Mouse (Mus musculus) megakaryocyte, adult 5-6 weeks (primary cell): Measurements from ENCODE around the gene Irf2. TPM values are rescaled to one million over a fixed set of nuclear protein-coding genes. Genes with fewer than 3 reads are reported as not detected.

Experiments used
- ATAC-seq: 2 replicates; pipeline ENCODE4 v1.8.0; 2016; ENCODE audit warnings: mild to moderate bottlenecking, inconsistent platforms; ENCODE audit not compliant: poor library complexity, severe bottlenecking
- total RNA-seq, 2 experiments: library from RNA; stranded (forward) in 1 of 2; stranded (reverse) in 1 of 2; fragments of 153-499, 151-499 nt in 1 of 2; fragments of 221-1000, 200-1000 nt in 1 of 2; gene quantifications; 2 replicates each; pipeline versions ENCODE4 v1.2.3 to v1.2.4; 2015 to 2017

Gene Irf2
- total RNA-seq, 2 experiments from 2014 or later = 37.9 to 154 TPM

DNA sequence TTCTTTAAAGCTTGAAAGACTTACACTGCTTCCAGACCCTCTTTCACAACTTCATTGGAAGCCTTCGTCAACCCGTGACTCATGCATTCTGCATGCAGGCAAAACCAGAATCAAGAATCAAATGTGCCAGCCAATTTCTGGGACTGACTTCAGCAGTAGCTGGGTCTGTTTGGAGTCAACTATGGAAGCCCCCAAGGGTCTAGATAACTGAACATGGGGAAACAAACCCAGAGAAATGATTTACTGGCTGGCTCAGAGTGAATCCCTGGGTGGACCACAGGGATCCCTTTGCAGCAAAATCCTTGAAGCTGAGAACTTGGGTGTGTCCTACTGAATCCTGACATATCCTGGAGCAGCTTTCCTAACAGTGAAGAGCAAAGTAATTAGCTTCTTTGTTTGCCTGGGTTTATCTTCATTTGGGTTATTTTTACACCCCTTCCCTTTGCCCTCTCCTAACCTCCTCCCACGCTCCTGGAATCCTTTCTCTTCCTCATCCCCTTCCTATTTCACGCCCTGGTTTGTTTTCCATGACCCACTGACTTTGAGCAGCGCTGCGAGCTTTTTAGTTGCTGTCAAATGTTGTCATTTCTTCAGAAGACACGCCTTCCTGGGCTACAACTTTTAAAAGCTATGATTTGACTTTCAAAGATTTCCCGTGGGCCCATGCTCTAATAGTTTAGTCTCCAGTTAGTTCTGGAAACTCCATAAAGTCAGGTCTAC is 129.0 kb downstream of the Irf2 start:
- ATAC-seq = peak; percentile 29; the same call in 1 of the 2 replicates

- peak; percentile 80 for ATAC-seq
These were observed 130.0 kb downstream of the Irf2 start for GRCm38 (mm10) chr8:46869521-46869925.

- ATAC-seq = 0 out of 2 replicates have a peak, but pooled peaks have one; percentile 29
These were observed 131.6 kb downstream of the Irf2 start for GRCm38 (mm10) chr8:46871086-46871485.

DNA sequence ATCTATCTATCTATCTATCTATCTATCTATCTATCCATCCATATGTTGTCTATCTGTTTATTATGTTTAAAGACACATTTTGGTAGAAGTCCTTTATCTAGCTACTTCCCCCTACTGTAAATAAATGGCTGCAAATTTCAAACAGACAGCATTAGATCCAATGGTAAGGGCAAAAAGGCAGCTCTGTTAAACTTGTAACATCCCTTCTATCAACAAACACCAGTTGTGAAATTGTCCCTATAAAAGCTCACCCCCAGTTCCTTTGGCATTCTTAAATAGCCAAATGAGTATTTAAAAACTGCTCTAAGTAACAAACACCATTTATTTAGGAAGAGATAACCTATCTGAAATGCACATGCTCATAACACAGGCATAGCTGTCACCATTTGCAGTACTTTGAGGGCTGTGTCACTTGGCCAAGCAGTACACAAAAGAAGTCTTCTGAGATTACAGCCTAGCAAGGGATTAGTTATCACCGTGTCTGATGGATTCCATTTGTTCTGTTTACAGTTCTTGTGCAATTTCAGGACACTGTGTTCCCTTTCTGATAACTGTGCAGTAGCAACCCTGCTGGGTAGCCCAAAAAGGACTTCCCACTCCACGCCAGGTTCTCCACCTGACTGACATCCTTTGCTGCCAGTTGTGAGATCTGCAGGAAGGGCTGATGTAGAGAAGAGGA is 136.2 kb downstream of the Irf2 start:
- ATAC-seq = no peak

GRCm38 (mm10) chr8:46881348-46881747 is 141.8 kb downstream of the Irf2 start:
- peak; percentile 43; the same call in 1 of the 2 replicates for ATAC-seq

GRCm38 (mm10) chr8:46881755-46882419 is 142.4 kb downstream of the Irf2 start:
- ATAC-seq = no peak

DNA sequence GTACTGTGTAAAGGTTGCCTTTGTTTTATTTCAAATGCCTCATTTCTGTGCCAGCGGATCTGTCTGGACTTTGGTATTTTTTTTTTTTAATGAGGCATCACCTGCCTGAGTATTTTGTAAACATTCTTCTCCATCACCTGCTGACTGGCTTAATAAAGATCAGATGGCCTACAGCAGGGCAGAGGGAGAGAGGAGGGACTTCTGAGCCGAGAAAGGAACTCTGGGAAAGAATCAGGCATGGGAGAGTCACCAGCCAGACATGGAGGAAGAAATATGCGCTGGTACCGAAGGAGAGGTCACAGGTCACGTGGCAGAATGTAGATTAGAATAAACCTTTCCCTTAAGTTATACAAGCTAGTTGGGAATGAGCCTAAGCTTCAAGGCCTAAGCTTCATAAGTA is 143.2 kb downstream of the Irf2 start:
- no peak for ATAC-seq

DNA sequence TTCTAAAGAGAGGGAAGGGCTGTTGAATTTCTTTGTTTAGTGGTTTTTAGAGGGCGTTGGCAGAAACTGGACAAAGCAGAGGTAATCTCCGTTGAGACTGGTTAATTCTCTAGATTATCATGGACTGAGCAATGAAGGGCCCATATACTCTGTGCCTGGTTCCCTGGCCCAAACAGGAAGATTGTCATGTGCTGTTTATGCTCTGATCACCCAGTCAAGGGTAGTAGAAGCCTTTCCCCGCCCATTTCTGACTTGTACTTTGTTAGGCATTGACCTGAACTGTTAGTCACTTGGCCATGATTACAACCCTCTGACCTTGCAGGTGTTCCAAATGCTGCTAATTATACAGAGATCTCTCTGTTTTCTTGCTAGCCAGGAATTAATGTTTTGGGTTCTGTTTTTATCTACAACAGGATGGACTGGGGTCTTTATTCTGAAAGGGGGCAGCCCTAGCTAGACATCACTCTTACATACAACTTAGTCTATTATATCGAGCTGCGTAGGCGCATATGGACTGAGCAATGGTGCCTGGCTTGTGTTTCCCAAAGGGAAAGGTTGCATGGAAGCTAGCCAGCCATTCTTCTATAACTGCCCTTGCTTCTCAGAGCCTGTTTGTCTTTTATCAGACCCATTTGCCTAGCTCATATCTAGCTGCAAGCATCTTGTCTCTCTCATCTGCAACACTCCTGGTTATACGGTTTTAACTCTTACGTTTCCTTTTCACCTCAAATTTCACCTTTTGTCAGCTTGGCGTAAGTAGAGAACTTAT is 143.9 kb downstream of the Irf2 start:
- no peak for ATAC-seq

GRCm38 (mm10) chr8:46885786-46886185 is 146.3 kb downstream of the Irf2 start:
- ATAC-seq = peak; percentile 29; the same call in 1 of the 2 replicates

GRCm38 (mm10) chr8:46886216-46886615 is 146.7 kb downstream of the Irf2 start:
- ATAC-seq = peak; percentile 78

DNA sequence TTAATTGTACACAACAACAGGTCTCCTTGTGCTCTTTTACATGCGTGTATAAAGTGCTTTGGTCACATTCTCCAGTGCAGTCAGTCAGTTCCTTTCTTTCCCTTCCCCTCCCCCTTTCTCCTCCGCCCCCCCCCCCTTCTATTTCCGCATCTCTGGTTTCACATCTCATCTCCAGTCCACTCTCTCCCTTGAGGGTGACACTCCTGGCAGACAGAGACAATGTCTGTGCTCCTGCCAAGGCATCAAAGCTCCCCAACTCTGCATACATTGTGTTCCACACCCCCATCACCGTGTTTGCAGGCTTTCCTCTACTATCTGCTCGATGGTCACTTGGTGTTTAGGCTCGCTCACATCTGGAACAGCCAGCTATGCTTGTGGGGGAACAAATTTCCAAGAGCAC is 147.9 kb downstream of the Irf2 start:
- peak; percentile 20; the same call in 1 of the 2 replicates for ATAC-seq

DNA sequence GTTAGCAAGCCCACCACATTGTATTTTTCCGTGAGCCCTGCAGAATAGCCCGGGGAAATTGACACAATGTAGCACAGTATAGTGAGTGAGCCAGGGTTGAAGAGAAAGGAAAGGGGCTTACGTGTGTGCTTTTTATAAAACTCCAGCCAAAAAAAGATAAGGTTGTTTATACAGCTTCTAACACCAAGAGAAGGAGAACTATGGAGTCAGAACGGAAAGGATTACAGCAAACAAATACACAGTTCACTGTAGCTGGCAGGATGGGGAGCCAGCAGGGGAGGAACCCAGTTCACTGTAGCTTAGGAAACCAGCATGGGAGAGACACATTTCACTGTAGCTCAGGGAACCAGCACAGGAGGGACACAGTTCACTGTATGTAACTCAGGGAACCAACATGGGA is 149.0 kb downstream of the Irf2 start:
- ATAC-seq = no peak

DNA sequence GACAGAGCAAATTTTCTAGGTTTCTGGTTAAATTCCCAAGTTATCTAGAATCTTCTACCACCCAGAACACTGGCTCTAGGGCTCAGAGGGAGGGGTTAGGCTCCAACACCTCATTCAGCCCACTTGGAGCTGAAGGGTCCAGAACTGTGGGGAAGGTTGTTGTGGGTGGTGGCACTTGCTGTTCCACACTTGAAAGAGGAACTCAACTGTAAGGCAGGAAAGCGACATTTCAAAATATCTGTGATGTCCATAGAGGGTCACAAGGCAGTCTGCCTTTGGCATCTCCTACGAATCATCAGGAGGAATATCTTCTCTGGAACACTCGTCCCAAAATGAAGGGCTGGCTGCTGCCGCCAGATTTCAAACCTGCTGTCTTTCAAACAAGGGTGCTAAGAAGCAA is 150.7 kb downstream of the Irf2 start:
- peak; percentile 66 for ATAC-seq

DNA sequence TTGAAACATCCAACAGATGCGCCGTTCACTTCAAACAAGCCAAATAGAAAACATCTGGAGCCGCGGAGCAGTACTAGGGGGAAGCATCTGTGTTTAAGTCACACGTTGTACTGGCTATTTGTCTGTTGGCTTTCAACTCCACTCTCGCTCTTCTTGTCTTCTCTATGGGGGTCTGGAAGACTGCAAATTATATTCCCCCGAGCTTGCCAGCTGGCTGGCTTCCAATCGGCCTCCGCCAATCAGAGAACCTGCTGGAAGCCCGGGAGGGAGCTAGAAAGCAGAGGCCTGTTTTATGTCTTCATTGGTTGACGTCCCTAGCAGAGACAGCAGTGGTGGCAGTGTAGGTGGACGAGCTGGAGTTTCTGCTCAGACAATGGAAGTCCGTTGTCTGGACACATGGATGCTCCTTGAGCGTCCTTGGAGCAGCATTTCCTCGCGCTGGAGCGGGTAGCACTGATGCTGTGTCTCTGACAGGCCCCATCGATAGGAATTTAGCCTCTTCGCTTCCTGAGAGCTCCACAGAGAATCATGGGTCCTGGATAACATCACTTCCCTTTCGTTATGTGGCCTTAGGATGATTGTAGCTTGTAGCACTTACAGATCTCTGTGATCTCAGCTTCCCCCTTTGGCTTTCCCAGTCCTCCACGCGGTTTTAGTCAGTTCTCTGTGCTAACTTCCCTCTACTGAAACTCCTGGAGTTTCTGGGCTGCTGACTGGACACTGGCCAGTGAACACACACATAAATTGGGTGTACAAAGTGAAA is 153.2 kb downstream of the Irf2 start:
- ATAC-seq = peak; percentile 73

DNA sequence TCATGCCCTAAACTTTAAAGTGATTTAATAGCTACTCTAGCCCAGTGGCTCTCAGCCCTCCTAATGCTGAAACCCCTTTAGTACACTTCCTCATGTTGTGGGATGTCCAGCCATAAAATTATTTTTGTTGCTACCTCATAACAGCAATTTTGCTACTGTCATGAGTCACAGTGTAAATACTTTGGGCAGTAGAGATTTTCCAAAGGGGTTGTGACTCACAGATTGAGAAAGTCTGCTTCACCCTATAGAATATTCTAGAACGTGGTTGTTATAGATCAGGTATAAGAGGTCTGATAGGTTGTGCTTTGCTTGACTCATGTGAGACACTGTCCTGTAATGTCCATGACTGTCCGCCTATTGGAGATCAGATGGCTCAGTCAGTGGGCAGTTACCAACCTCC is 154.9 kb downstream of the Irf2 start:
- ATAC-seq = no peak

GRCm38 (mm10) chr8:46896005-46896404 is 156.5 kb downstream of the Irf2 start:
- no peak for ATAC-seq

DNA sequence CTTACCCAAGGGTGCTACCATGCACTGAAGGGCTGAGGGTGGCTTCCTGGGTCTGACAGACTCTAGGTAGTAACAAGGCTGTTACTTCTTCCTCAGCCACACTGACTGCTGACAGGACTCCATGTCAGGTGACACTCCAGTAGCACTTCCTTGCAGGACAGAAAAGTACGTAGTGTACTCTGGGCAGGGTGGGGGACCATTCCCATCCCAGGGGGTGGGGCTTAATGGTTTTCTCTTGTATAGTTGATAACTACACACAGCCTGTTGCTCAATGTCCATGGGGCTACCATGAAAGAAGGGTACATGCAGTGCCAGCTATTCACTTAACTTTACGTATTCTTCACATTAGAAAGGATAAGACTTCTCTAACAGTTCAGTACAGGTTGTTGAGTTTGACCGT is 157.2 kb downstream of the Irf2 start:
- no peak for ATAC-seq
